Mouse (Mus musculus) splenic B cell, adult 2 months (primary cell): ENCODE results near the gene Taok3.

Experiments
- DNase-seq: peaks from one replicate; pipeline ENCODE4 v3.0.0-alpha.2; 2011; ENCODE audit warnings: low read depth, low spot score
- H3K27me3 ChIP-seq: 2 replicates; pipeline ENCODE4 v1.6.1; 2012; ENCODE audit warnings: mild to moderate bottlenecking, low read length, moderate library complexity, mixed read lengths; ENCODE audit not compliant: control insufficient read depth, poor library complexity, insufficient read depth, severe bottlenecking
- H3K36me3 ChIP-seq: 2 replicates; pipeline ENCODE4 v1.6.1; 2012; ENCODE audit warnings: mild to moderate bottlenecking, low read length, moderate library complexity, mixed read lengths; ENCODE audit not compliant: control insufficient read depth, poor library complexity, insufficient read depth, severe bottlenecking

Taok3 gene

GRCm38 (mm10) chr5:117119777-117120488 lies at the start of gene Taok3:
TSS of gene Taok3 (plus strand) at chr5:117120129.
- peak; percentile 100 for DNase-seq
- Histone ChIP-seq H3K36me3 (no peaks in the 10 kb centered on the region), H3K27me3 (no peaks in the 10 kb centered on the region)

GRCm38 (mm10) chr5:117087718-117088117 lies 32.2 kb upstream of the Taok3 start:
- no peak for DNase-seq
- H3K27me3 ChIP-seq, result no peaks in the 10 kb centered on the region
- peaks cover 1% of the 10 kb centered on the region; the same call in 1 of the 2 replicates for H3K36me3 ChIP-seq

GRCm38 (mm10) chr5:117089147-117089546 lies 30.8 kb upstream of the Taok3 start:
- no peaks in the 10 kb centered on the region for H3K27me3 ChIP-seq
- DNase-seq, result no peak
- peaks cover 1% of the 10 kb centered on the region; the same call in 1 of the 2 replicates for H3K36me3 ChIP-seq

- peaks cover 3% of the 10 kb centered on the region for H3K36me3 ChIP-seq
- H3K27me3 ChIP-seq, result no peaks in the 10 kb centered on the region
- no peak for DNase-seq
Observed at GRCm38 (mm10) chr5:117089786-117090185, 30.1 kb upstream of the Taok3 start.

- no peaks in the 10 kb centered on the region for H3K27me3 ChIP-seq
- DNase-seq, result peak; percentile 34
Observed at GRCm38 (mm10) chr5:117094431-117094830, 25.5 kb upstream of the Taok3 start.

GRCm38 (mm10) chr5:117096716-117097115 lies 23.2 kb upstream of the Taok3 start:
- peak; percentile 70 for DNase-seq
- H3K36me3 ChIP-seq, result peaks cover 3% of the 10 kb centered on the region
- H3K27me3 ChIP-seq, result no peaks in the 10 kb centered on the region

More at GRCm38 (mm10) chr5:117094431-117094830, 25.5 kb upstream of the Taok3 start:
- peaks cover 3% of the 10 kb centered on the region for H3K36me3 ChIP-seq

GRCm38 (mm10) chr5:117099008-117099407 lies 20.9 kb upstream of the Taok3 start:
- DNase-seq, result no peak
- no peaks in the 10 kb centered on the region for H3K27me3 ChIP-seq
- H3K36me3 ChIP-seq, result peaks cover 1% of the 10 kb centered on the region; the same call in 1 of the 2 replicates

- no peak for DNase-seq
- H3K27me3 ChIP-seq, result no peaks in the 10 kb centered on the region
Observed at GRCm38 (mm10) chr5:117099742-117100141, 20.2 kb upstream of the Taok3 start.

GRCm38 (mm10) chr5:117103194-117103929 lies 16.6 kb upstream of the Taok3 start:
- no peak for DNase-seq
- H3K27me3 ChIP-seq, result no peaks in the 10 kb centered on the region
- peaks cover 13% of the 10 kb centered on the region for H3K36me3 ChIP-seq

More at GRCm38 (mm10) chr5:117099742-117100141, 20.2 kb upstream of the Taok3 start:
- no peaks in the 10 kb centered on the region; the same call in 1 of the 2 replicates for H3K36me3 ChIP-seq

GRCm38 (mm10) chr5:117104329-117104728 lies 15.6 kb upstream of the Taok3 start:
- Histone ChIP-seq H3K27me3 (no peaks in the 10 kb centered on the region), H3K36me3 (peaks cover 16% of the 10 kb centered on the region)
- no peak for DNase-seq

- no peak for DNase-seq
- Histone ChIP-seq H3K36me3 (peaks cover 16% of the 10 kb centered on the region), H3K27me3 (no peaks in the 10 kb centered on the region)
Observed at GRCm38 (mm10) chr5:117105761-117106160, 14.2 kb upstream of the Taok3 start.

- Histone ChIP-seq H3K36me3 (peaks cover 16% of the 10 kb centered on the region), H3K27me3 (no peaks in the 10 kb centered on the region)
- DNase-seq, result no peak
Observed at GRCm38 (mm10) chr5:117108292-117108691, 11.6 kb upstream of the Taok3 start.

GRCm38 (mm10) chr5:117108731-117109130 lies 11.2 kb upstream of the Taok3 start:
- Histone ChIP-seq H3K27me3 (no peaks in the 10 kb centered on the region), H3K36me3 (peaks cover 16% of the 10 kb centered on the region)
- DNase-seq, result no peak

GRCm38 (mm10) chr5:117109522-117109921 lies 10.4 kb upstream of the Taok3 start:
- Histone ChIP-seq H3K27me3 (no peaks in the 10 kb centered on the region), H3K36me3 (peaks cover 16% of the 10 kb centered on the region)
- peak; percentile 46 for DNase-seq

- Histone ChIP-seq H3K27me3 (no peaks in the 10 kb centered on the region), H3K36me3 (peaks cover 9% of the 10 kb centered on the region)
- DNase-seq, result no peak
Observed at GRCm38 (mm10) chr5:117111064-117111773, 8.7 kb upstream of the Taok3 start.
